ENCODE assay signal across 9 mouse cellular contexts in the genomic region with DNA sequence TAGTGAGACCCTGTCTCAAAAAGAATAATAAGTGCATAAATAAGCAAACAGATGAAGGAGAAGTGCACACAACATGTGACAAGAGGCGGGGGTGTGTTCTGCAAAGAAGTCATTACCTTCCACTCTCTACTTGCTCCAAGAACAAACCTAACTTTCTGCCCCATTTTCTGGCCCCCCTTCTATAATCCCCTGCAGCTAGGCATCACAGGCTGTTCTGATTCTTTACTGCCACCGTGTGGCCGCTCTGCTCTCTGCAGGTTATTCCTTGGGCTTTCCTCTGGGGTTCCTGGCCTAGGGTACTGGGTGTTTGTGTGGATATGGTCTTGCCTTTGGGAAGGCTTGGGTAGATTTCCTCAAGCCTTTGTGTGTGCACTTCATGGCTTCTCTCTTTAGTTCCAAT. TPM values are rescaled to one million over a fixed set of nuclear protein-coding genes. Genes with fewer than 3 reads are reported as not detected.
A peak's percentile ranks its signal among the peaks of the same experiment; 100 is the strongest.
DNase-seq lines count a peak whose midpoint lies in the region; ATAC-seq and TF ChIP-seq lines count a peak whose summit lies in the region.
"Had no signal": no experiment of that assay in that cellular context is flagged by ENCODE, and none has a peak within 500 bp of the region (broad histone marks: within the 10 kb centered on the region; RNA-seq: fewer than 3 reads in every experiment).

No protein-coding gene starts in this region.

- H3K27ac ChIP-seq in forebrain, embryonic 10.5 days = peak overlapping the region; percentile 62; the same call in 1 of the 2 replicates
- H3K27ac ChIP-seq in heart, postnatal 0 days (ENCODE audit: low read depth) = peak overlapping the region; percentile 51; the same call in 1 of the 2 replicates

- H3K4me2 ChIP-seq in heart, postnatal 0 days (ENCODE audit: low read depth, low read length) = no peak overlapping the region

- no peak overlapping the region; the same call in 1 of the 2 replicates for H3K4me3 ChIP-seq in G1E (ENCODE audit: low read depth, low read length)
- H3K4me3 ChIP-seq in forebrain, embryonic 10.5 days = no peak overlapping the region
- H3K4me3 ChIP-seq in heart, postnatal 0 days (ENCODE audit: low read depth, low read length) = no peak overlapping the region
- H3K4me3 ChIP-seq in lung, adult 2 months (replicated peaks; ENCODE audit: extremely low read depth, low read depth, low read length) = no peak overlapping the region

- no peaks in the 10 kb centered on the region for H3K36me3 ChIP-seq in G1E (replicated peaks)
- no peaks in the 10 kb centered on the region for H3K36me3 ChIP-seq in forebrain, embryonic 10.5 days (replicated peaks)
- no peaks in the 10 kb centered on the region for H3K36me3 ChIP-seq in heart, postnatal 0 days (replicated peaks; ENCODE audit: control insufficient read depth, insufficient read depth, low read length)

- WGBS in forebrain, embryonic 10.5 days = 8% methylated on average over 3 of the region's 3 CpGs
- WGBS in heart, postnatal 0 days = 6% methylated on average over 3 of the region's 3 CpGs
- WGBS in lung, adult 2 months = 12% methylated on average over 3 of the region's 3 CpGs

- no peaks in the 10 kb centered on the region for H3K9me3 ChIP-seq in G1E (replicated peaks)
- no peaks in the 10 kb centered on the region for H3K9me3 ChIP-seq in forebrain, embryonic 10.5 days
- H3K9me3 ChIP-seq in heart, postnatal 0 days (replicated peaks; ENCODE audit: control insufficient read depth, low read length) = no peaks in the 10 kb centered on the region

- TF ChIP-seq EP300 in heart, postnatal 0 days (IDR thresholded peaks at IDR 0.05; ENCODE audit: low read depth) = no peak

- peak; percentile 66 for DNase-seq in G1E (ENCODE audit: low spot score)
- DNase-seq in c-Kit-negative CD71-positive TER-119-positive erythroid progenitor cells, embryonic 14.5 days (ENCODE audit: low read depth, low spot score) = peak; percentile 38
- peak; percentile 73 for DNase-seq in forebrain, embryonic 10.5 days (ENCODE audit: extremely low spot score, low spot score)
- DNase-seq in heart, postnatal 0 days (ENCODE audit: low spot score) = peak; percentile 69
- DNase-seq in kidney, postnatal 4 days = peak; percentile 88 to 89
- peak; percentile 78 for DNase-seq in lung, adult 2 months
- peak; percentile 57 for DNase-seq in retina, adult 2 months (ENCODE audit: low read depth, low spot score)
- peak; percentile 81 for DNase-seq in thymus, postnatal 4 days

- H3K4me1 ChIP-seq in G1E (ENCODE audit: insufficient read depth, low read depth, low read length) = peaks cover 50% of the 10 kb centered on the region
- H3K4me1 ChIP-seq in forebrain, embryonic 10.5 days = peaks cover 46% of the 10 kb centered on the region
- H3K4me1 ChIP-seq in heart, postnatal 0 days (ENCODE audit: control insufficient read depth, insufficient read depth) = peaks cover 24% of the 10 kb centered on the region; the same call in 1 of the 2 replicates
- H3K4me1 ChIP-seq in lung, adult 2 months (ENCODE audit: control insufficient read depth, insufficient read depth, low read length) = peaks cover 23% of the 10 kb centered on the region

- H3K9ac ChIP-seq in heart, postnatal 0 days (replicated peaks; ENCODE audit: low read depth, low read length) = no peak overlapping the region

- ATAC-seq in G1E (ENCODE audit: extremely low read depth, insufficient number of reproducible peaks, low FRiP score, poor library complexity, severe bottlenecking) = no peak
- ATAC-seq in heart, postnatal 0 days (ENCODE audit: insufficient read depth, low read depth) = peak; percentile 37; the same call in 1 of the 2 replicates

- TF ChIP-seq CTCF in G1E (IDR thresholded peaks at IDR 0.05; ENCODE audit: low read depth, low read length) = peak; percentile 66
- TF ChIP-seq CTCF in heart, postnatal 0 days (IDR thresholded peaks at IDR 0.05; ENCODE audit: low read depth) = peak; percentile 88
- peak; percentile 73 for TF ChIP-seq CTCF in lung, adult 2 months (IDR thresholded peaks at IDR 0.05; ENCODE audit: insufficient read depth, low read length)

- no peak for TF ChIP-seq POLR2A in lung, adult 2 months (IDR thresholded peaks at IDR 0.05; ENCODE audit: borderline replicate concordance, extremely low read depth, low read depth, low read length)

- peaks cover 46% of the 10 kb centered on the region for H3K27me3 ChIP-seq in G1E (ENCODE audit: insufficient read depth, low read length)
- H3K27me3 ChIP-seq in forebrain, embryonic 10.5 days (ENCODE audit: poor library complexity, severe bottlenecking) = peaks cover 37% of the 10 kb centered on the region
- H3K27me3 ChIP-seq in heart, postnatal 0 days (ENCODE audit: control insufficient read depth, insufficient read depth, low read length) = no peaks in the 10 kb centered on the region

RNA-seq across cellular contexts. Expression of gene Rhod, which starts 3.2 kb away (rescaled TPM):
- total RNA-seq in G1E (2014; fragmentation: Nextera tagmentation) (2.0 and 2.6 TPM in 2 replicates), G1E (2017) (6.0 and 7.8 TPM in 2 replicates)
- polyA plus RNA-seq in G1E (2012) = 1.1 and 1.6 TPM in 2 replicates
- 20.8 and 23.2 TPM in 2 replicates for polyA plus RNA-seq in forebrain, embryonic 10.5 days (2016; fragmentation: Nextera tagmentation; extraction: Ambion mirVana)
- 24.3 and 35.0 TPM in 2 replicates for total RNA-seq in heart, postnatal 0 days (2014; rRNA removed; ENCODE audit: low replicate concordance)
- 16.0 and 18.4 TPM in 2 replicates for polyA plus RNA-seq in heart, postnatal 0 days (2015; fragmentation: Nextera tagmentation; extraction: Ambion mirVana)
- polyA plus RNA-seq in lung, adult 2 months (2012; rRNA removed) = 11.4 and 17.5 TPM in 2 replicates

RNA-seq across cellular contexts. Expression of gene Syt12, which starts 34.8 kb away (rescaled TPM):
- total RNA-seq in G1E (2014; fragmentation: Nextera tagmentation) (not detected in 2 replicates), G1E (2017) (0.11 and 0.23 TPM in 2 replicates)
- not detected in 2 replicates for polyA plus RNA-seq in G1E (2012)
- polyA plus RNA-seq in forebrain, embryonic 10.5 days (2016; fragmentation: Nextera tagmentation; extraction: Ambion mirVana) = 2.5 and 3.0 TPM in 2 replicates
- total RNA-seq in heart, postnatal 0 days (2014; rRNA removed; ENCODE audit: low replicate concordance) = 2.8 TPM in 2 replicates
- polyA plus RNA-seq in heart, postnatal 0 days (2015; fragmentation: Nextera tagmentation; extraction: Ambion mirVana) = 0.26 and 0.46 TPM in 2 replicates
- polyA plus RNA-seq in lung, adult 2 months (2012; rRNA removed) = 0.82 and 2.3 TPM in 2 replicates

RNA-seq across cellular contexts. Expression of gene Kdm2a, which starts 44.3 kb away (rescaled TPM):
- 98.7 and 106 TPM in 2 replicates for total RNA-seq in G1E (2014; fragmentation: Nextera tagmentation)
- 70.2 and 73.9 TPM in 2 replicates for total RNA-seq in G1E (2017)
- polyA plus RNA-seq in G1E (2012) = 46.1 and 48.4 TPM in 2 replicates
- 55.2 and 57.2 TPM in 2 replicates for polyA plus RNA-seq in forebrain, embryonic 10.5 days (2016; fragmentation: Nextera tagmentation; extraction: Ambion mirVana)
- 55.0 and 65.3 TPM in 2 replicates for total RNA-seq in heart, postnatal 0 days (2014; rRNA removed; ENCODE audit: low replicate concordance)
- 15.4 and 15.7 TPM in 2 replicates for polyA plus RNA-seq in heart, postnatal 0 days (2015; fragmentation: Nextera tagmentation; extraction: Ambion mirVana)
- 71.0 and 80.8 TPM in 2 replicates for polyA plus RNA-seq in lung, adult 2 months (2012; rRNA removed)

RNA-seq across cellular contexts. Expression of gene 2010003K11Rik, which starts 56.0 kb away (rescaled TPM):
- total RNA-seq in G1E (2014; fragmentation: Nextera tagmentation) (not detected in 2 replicates), G1E (2017) (0.11 TPM in 1 of 2 replicates, not detected in the other)
- polyA plus RNA-seq in G1E (2012) = not detected in 2 replicates
- polyA plus RNA-seq in forebrain, embryonic 10.5 days (2016; fragmentation: Nextera tagmentation; extraction: Ambion mirVana) = not detected in 2 replicates
- total RNA-seq in heart, postnatal 0 days (2014; rRNA removed; ENCODE audit: low replicate concordance) = not detected in 2 replicates
- not detected in 2 replicates for polyA plus RNA-seq in heart, postnatal 0 days (2015; fragmentation: Nextera tagmentation; extraction: Ambion mirVana)
- 0.23 and 0.82 TPM in 2 replicates for polyA plus RNA-seq in lung, adult 2 months (2012; rRNA removed)
- total RNA-seq: left cerebral cortex, adult 8-10 months had no signal

Comparison
In these comparisons a context has a peak if more than half of its experiments do, and no peak if none do; other contexts are left out.
1. DNase-seq: peak in every context shown above with its lines; median percentile 88 in kidney, postnatal 4 days; 81 in thymus, postnatal 4 days; 78 in lung, adult 2 months; 73 in forebrain, embryonic 10.5 days; 69 in heart, postnatal 0 days; 66 in G1E; 57 in retina, adult 2 months; 38 in c-Kit-negative CD71-positive TER-119-positive erythroid progenitor cells, embryonic 14.5 days.